Comparison of ENCODE assay signal across 8 mouse cellular contexts in the genomic region with DNA sequence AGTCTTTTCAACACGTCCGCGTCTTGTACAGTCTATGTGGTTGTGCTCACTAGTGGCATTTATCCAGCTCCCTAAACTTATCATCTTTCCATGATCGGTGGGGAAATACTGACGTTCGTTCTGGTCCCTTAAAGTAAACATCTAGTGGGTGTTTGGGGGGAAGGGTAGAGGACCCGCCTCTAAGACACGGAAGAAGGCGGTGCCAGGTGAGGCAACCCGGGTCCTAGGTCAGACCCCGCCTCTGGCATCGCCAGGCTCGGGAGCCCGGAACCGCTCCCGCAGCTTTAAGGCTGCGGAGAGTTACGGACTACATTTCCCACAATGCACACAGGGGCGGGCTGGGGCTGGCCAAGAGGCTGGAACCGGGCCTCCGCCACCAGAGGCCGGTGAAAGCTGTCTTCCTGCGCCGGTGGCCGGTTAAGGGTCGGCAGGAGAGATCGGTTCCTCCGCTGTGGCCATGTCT. TPM values are rescaled to one million over a fixed set of nuclear protein-coding genes. Genes with fewer than 3 reads are reported as not detected.
DNase-seq lines count a peak whose midpoint lies in the region; ATAC-seq lines count a peak whose summit lies in the region.

A gene (plus strand): TSS at position 348 of the 463 bp plus-strand sequence.

- H3K4me1 ChIP-seq in hindbrain, embryonic 13.5 days (replicated peaks) = peaks cover 18% of the 10 kb centered on the region

- ATAC-seq in hindbrain, embryonic 13.5 days (ENCODE audit: low FRiP score) = peak; percentile 95

- DNase-seq in R1 (ENCODE audit: low read depth, low spot score) = peak; percentile 91
- DNase-seq in cerebellum, postnatal 25 days = peak; percentile 89 to 93
- DNase-seq in frontal cortex, postnatal 25 days (ENCODE audit: low spot score in 2 of 2) = peak; percentile 61 to 77
- DNase-seq in layer of hippocampus, postnatal 25 days (ENCODE audit: extremely low spot score in 1 of 2, low spot score in 1 of 2) = peak; percentile 65 to 69
- peak; percentile 86 for DNase-seq in lung, postnatal 14 days
- peak; percentile 87 for DNase-seq in ovary, postnatal 36 days (ENCODE audit: low spot score)
- DNase-seq in thymus, postnatal 14 days = peak; percentile 93

- peaks cover 3% of the 10 kb centered on the region; the same call in 1 of the 2 replicates for H3K36me3 ChIP-seq in hindbrain, embryonic 13.5 days

- peak within 1 kb of the TSS; percentile 84 for H3K4me3 ChIP-seq in hindbrain, embryonic 13.5 days

- H3K27ac ChIP-seq in hindbrain, embryonic 13.5 days = peak within 1 kb of the TSS; percentile 84

- WGBS in hindbrain, embryonic 13.5 days = under 1% methylated on average over 28 of the region's 28 CpGs

- H3K27me3 ChIP-seq in hindbrain, embryonic 13.5 days = peaks cover 25% of the 10 kb centered on the region

- H3K4me2 ChIP-seq in hindbrain, embryonic 13.5 days = peak within 1 kb of the TSS; percentile 70

- no peaks in the 10 kb centered on the region for H3K9me3 ChIP-seq in hindbrain, embryonic 13.5 days

- H3K9ac ChIP-seq in hindbrain, embryonic 13.5 days = peak within 1 kb of the TSS; percentile 88

RNA-seq across cellular contexts. Expression of the gene that starts here (rescaled TPM):
- polyA plus RNA-seq in hindbrain, embryonic 13.5 days (2015; fragmentation: Nextera tagmentation; extraction: Ambion mirVana) = 25.2 and 25.5 TPM in 2 replicates
- 10 to 100 TPM; 24.4 to 25.1 TPM for total RNA-seq in layer of hippocampus, postnatal 25 days (2021)

Comparison
In these comparisons a context has a peak if more than half of its experiments do, and no peak if none do; other contexts are left out.
1. Peak in every context shown above with its lines: DNase-seq, ATAC-seq, H3K4me3 ChIP-seq and H3K27ac ChIP-seq.